Mouse (Mus musculus): Measurements from ENCODE around the gene Traf3.

Gene Traf3

DNA sequence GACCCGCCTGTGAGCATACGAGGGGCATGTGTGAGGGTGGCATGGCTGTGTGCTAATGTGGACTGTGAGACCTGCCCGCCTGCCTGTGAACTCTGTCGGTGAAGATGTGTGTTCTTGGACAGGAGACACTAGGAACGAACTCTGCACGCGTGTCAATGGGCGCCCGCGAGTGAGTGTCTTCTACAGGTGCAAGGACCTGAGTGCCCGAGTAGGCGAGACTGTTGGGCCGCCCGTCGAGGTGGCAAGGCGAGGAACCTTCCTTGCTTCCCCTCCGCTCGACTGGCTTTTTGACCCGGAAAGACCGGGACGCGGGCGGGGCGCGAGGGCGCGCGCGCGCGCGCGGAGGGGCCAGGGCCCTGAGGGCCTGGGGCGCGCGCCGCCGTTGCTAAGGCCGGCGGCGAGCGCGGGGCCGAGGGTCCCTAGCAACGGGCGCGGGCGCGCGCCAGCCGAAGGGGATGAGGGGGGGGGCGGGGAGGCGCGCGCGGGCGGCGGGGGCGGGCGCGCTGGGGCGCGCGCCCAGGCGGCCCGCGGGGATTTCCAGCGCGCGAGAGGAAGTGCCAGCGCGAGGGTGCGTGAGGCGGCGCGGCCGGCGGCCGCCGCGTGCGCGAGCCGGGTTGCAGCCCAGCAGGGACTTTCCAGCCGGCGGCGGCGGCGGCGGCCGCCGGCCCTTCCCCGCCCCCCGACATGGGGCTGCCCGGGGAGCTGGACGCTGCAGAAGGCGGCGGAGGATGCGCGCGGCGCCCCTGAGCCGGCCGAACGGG is at the start of gene Traf3:
Gene Traf3, plus strand, starts transcription at position 540 of the 761 bp plus-strand sequence.
- DNase-seq (ENCODE audit: low read depth, low spot score): peak; percentile 91

DNA sequence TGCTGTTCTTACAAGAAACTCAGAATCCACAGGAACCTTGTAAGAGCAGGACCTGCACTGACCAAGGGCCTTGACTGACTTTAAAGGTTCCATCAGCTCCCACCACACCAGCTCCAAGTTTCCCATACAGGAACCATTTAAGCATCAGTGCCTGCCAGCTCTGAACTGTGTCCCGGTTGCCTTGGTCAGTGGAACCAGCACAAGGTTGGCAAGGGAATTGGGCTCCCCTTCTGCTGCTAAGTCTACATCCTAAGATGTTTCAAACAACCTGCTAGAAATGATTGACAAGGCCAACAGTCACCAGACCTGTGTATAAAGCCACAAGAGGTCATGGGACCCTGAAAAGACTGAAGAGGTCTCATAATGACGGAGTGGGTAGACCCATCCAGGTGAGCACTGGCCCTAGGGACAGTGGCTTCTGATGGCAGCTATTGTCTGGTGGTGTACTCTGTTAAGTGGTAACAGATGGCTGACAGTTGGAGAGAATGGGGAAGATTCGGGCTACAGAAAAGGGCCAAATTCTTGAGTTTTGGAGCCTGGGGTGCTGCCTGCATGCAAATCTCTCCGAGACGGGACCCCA is 46.6 kb upstream of the Traf3 start:
- no peak for DNase-seq (ENCODE audit: low read depth, low spot score)

DNA sequence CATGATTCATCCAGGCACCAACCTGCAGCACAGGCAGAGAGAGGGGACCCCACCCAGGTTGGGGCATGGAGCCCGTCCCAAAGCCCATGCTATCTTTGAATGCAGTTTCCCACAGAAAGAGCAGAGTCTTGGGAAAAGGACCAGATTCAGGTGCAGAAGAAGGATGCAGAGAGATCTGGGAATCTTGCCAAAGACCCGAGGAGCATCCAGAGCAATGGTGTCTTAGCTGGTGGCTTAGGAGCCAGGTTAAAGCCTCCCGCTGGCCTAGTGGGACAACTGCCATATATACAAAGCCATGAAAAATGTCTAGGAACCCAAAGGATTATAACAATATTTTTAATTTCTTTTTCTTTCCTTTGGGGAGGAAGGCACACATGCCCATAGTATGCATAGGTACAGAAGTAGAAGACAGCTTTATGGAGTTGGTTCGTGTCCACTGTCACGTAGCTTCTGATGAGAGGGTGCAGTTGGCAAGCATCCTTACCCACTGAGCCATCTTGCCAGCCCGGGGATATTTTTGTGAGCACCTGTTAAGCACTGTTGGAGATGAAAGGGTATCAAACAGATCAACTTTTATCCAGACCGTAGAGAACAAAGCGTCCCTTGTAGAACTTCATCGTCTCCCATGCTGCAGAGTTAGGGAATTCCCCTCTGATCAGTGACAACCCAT is 45.1 kb upstream of the Traf3 start:
- no peak for DNase-seq (ENCODE audit: low read depth, low spot score)

DNA sequence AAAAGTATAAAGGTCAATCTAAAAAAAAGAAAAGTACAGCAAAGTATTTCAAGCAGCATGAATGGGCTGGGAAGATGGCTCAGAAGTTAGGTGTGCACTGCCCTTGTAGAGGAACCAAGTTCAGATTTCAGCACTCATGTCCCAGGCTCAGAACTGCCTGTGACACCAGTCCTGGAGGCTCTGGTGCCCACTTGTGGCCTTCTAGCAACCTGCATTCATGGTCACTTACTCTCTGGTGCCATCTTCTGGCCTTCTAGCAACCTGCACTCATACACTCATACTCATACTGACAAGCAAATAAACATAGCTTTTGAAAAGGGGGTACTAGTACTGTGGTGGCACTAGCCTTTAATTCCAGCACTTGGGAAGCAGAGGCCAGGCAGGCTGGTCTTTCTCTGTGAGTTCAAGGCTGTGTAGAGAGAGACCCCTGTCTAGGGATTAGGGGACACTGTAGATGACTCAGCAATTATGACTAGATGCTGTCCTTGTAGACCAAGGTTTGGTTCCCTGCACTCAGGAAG is 43.8 kb upstream of the Traf3 start:
- peak; percentile 69 for DNase-seq (ENCODE audit: low read depth, low spot score)

DNA sequence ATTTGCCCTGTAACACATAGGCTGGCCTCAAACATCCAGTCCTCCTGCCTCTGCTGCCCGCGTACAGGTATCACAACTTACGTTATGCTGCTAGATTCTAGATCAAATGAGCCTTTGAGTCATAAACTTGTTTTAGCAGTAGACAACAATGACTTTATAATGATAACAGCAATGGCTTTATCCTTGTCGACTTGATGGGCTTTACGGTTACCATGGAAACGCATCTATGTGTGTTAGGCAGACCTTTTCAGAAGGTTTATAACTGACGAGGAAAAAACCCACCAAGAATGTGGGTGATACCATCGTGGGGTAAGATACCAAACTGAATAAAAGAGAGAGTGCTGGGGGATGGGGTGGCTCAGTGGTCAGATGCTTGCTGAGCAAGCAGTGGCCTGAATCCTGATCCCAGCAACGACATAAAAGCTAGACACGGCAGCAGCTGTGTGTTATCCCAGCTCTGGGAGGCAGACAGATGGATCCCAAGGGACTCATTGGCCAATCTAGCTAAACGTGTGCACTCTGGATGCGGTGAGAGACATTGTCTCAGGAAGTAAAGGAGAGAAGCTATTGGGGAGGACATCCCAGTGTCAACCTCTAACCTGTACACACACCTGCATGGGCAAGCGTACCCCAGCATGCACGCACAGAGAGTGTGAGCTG is 41.4 kb upstream of the Traf3 start:
- DNase-seq (ENCODE audit: low read depth, low spot score): no peak

DNA sequence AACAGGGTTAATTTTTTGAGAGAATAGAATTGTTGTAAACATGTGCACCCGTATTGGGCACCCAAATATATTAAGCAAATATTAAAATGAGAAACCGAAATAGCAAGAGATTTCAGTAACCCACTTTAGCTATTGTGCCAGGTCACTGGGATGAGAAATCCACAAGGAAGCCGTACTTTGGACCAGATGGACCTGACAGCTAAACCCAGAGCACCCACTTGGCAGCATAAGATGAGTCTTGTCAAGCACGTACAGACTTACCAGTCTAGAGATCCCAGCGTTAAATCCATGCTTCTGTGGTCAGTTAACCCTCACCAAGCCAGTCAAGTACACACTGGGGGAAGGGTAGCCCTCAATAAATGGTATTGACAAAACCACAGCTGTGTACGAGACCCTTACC is 40.5 kb upstream of the Traf3 start:
- no peak for DNase-seq (ENCODE audit: low read depth, low spot score)

DNA sequence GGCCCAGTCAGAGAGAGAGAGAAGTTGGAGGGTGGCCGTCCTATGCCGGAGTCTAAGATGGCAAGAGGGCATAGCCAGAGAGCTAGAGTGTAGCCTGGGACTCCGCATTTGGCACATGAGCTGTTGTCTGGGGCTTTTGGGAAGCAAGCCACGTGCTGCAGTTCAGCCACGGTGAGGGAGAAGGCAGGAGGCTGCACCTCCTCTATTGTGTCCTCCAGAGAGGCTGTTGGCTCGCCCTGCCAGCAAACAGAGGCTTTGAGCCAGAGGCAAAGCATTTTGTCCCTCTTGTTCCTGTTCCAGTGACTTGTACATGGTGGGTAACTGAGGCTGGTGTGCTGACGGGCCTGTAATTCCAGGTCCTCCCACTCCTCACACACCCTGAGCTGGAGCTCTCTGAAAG is 32.0 kb upstream of the Traf3 start:
- no peak for DNase-seq (ENCODE audit: low read depth, low spot score)

DNA sequence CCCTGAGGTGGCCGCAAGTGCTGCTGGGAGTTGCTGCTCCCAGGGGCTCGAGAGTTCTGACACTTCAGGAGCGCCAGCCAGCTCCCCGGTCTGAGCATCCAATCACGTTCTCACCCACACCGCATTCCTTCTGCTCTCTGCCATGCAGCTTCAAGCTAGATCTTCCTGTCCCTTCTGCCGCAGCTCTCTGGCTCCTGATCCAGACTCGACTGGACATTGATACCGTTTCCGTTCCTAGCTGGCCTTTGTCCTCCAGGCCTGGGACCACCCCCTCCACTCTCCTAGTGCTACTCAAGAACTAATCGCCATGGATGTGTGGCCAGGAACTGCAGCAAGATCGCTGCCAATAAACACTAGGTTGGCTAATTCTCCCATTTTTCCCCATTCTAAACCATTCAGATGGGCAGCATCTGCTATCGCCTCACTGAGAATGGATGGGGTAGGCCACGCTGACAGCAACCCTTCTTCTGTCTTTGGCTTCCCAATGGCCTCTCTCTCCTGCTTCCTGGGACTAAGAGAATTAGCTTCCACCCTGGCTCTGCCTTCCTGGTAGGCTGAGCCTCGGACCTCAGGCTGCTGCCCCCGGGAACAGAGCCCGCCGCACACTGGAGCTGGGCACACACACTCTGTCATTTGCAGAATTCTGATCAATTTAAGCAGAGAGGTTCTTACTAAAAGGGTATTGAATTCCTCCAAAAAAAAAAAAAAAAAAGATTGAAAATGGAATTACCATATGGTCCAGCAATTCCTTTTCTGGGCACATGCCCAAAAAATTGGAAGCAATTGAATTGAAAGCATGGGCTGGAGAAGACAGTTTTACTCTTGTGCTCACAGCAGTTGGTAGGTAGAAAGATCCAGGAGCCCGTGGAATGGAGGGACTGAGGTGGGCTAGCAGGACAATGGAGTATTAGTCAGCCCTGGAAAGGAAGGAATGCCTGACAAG is 31.1 kb upstream of the Traf3 start:
- no peak for DNase-seq (ENCODE audit: low read depth, low spot score)

DNA sequence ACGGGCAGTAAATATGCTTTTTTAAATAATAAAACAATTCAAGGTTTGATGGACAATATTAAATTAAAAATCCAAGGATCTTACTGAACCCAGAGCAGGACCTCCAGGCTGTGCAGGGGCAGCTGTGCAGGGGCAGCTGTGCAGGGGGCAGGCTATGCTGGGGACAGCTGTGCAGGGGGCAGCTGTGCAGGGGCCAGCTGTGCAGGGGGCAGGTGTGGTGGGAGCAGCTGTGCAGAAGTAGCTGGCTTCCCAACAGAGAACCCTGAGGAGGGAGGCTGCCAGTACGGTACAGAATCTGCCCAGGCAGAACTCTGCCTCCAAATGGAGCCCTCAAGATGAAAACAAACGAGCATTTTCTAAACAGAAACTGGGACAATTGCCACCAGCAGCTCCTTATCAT is 30.2 kb upstream of the Traf3 start:
- DNase-seq (ENCODE audit: low read depth, low spot score): no peak

DNA sequence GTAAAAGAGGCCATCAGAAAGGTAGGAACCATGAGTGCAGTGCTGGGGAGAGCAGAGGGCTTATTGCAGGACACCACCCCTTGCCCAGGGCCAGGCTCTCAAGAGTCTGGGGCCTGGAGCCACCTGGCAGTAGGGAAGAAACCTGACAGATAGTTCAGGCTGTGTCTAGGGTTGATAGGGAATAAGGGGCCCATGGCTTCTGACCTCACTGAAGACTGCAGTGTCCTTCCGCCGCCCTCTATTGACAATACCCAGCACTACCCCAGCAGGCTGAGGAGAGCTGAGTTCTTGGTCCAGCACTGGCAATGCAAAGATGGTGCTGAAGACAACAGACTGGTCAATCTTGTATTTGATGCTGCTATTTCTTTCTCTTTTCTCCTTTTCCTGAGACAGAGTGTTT is 29.1 kb upstream of the Traf3 start:
- peak; percentile 46 for DNase-seq (ENCODE audit: low read depth, low spot score)

DNA sequence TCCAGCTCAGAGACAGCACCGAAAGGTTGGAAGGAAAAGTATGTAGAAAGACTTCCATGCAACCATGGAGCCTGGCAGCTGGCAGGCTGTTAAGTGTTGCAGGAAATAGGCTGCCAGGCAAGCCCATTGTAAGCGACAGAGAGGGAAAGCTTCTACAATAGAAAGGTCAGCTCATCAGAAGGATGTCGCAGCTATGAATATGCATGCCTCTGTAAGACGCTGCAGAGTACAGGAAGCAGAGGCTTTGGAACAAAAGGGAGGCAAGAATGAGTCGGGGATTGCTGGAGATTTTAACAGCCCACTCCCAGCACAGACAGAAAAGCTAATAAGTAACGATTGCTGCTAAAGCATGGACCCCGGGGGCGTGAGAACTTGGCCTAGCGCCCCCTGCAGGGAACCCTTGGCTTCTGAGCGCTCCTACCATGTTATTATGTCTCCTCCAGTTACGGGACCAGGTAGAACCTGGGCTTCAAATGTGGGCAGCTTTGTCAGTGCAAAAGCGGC is 23.1 kb upstream of the Traf3 start:
- peak; percentile 69 for DNase-seq (ENCODE audit: low read depth, low spot score)

DNA sequence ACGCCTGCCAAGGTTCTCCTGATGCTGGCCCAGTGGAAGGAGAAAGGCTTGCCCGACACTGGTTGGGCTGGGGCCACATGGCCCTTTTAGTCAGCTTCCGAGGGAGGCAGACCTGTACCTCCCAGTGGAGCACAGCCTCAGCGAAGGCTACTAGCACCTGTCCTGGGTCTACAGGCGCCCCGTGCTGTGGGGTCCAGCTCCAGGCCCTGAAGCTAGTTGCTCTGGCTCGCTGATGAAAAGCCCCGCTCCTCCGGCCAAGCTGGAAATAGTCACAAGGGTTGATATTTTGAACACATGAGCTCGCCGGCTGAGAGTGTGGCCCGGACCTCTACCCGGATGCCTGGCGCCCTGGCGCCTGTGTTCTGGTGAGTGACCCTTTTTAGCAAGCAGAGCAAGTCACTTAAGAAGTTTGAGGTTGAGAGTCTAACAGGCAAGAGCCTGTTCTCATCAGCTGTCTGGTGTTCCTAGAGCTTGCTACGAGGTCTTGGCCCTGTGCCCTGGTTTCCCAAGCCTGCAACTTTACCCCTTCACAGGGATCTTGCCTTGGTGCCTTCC is 22.6 kb upstream of the Traf3 start:
- no peak for DNase-seq (ENCODE audit: low read depth, low spot score)

DNA sequence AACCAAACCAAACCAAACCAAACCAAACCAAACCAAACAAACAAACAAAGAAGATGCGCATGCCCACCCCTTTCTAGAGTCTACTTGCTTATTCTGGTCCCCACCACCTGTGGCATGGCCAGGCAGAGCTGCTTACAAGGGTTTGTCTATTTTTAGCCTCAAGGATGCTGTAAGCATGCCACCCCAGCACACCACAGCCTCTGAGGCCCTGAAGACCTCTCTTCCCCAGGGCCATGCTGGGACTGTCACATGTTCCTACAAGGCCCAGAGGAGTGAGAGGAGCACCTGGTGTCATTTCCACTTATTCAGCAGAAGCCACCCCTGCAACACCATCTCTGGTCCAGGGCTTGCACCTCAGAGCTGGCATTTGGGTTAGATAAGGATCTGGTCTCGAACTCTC is 21.6 kb upstream of the Traf3 start:
- no peak for DNase-seq (ENCODE audit: low read depth, low spot score)

DNA sequence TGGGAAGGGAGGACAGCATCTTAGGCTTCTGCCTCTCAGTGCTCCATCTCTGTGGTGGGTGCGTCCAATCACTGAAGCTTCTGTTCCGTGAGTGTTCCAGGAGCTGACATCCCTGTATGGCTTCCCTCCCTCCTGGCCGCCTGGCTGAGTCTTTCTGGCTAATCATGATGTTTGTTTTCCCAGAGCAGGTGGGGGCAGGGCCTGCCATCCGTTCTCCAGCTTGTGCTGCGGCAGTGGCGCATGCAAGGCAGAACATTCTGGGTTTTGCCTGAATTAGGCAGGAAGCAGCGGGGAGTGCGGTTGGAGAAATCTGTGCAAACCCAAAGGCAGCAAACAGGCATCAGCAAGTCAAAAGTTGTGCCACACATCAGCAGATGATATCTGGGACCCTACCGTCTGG is 20.9 kb upstream of the Traf3 start:
- DNase-seq (ENCODE audit: low read depth, low spot score): no peak

DNA sequence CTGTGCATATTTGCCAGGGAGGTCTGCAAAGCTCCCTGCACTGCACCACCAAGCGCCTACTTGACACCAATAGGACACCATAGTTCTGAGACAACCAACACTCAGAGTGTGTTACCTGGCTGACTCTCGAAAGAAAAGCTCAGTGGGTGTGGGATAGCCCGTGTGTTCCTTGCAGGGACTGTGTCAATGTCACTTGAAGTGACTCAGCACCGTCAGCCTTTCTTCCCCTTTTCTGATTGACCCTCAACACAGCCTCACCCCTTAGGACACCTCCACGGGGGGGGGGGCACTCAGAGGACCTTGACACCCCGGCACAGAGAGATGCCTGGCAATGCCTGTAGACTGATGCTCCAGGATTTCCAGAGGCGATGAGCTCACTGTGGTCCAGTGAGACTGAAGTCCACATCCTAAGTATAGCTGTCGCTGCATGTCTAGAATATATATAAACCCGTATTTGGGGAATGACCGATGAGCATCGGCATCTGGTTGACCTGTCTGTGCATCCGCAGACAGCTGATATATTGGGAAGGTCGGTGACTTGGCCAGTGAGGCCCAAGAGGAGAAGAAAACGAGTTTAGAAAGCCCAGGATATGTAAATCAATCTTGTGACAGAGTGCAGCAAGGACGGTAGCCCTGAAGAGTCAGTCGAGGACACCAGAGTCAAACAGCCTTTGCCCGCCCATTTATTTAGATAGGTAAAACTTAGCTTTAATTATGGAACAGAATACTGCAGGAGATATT is 16.5 kb upstream of the Traf3 start:
- DNase-seq (ENCODE audit: low read depth, low spot score): no peak

DNA sequence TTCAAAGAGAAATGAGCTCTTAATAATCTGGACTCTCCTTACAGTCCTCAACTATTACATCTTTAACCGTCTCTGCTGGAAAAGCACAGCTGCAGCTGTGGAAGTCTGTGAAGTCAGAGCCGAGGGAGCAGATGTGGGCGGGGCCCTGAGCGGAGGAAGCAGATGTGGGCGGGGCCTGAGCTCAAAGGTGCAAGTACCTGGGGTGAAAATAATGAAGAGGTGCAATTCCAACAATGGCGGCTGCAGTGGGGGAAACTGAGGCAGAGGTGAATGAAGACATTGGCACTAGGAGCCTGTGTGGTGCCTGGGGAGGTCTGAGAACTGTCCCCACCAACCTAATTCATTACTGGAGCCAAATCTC is 16.0 kb upstream of the Traf3 start:
- peak; percentile 75 for DNase-seq (ENCODE audit: low read depth, low spot score)

DNA sequence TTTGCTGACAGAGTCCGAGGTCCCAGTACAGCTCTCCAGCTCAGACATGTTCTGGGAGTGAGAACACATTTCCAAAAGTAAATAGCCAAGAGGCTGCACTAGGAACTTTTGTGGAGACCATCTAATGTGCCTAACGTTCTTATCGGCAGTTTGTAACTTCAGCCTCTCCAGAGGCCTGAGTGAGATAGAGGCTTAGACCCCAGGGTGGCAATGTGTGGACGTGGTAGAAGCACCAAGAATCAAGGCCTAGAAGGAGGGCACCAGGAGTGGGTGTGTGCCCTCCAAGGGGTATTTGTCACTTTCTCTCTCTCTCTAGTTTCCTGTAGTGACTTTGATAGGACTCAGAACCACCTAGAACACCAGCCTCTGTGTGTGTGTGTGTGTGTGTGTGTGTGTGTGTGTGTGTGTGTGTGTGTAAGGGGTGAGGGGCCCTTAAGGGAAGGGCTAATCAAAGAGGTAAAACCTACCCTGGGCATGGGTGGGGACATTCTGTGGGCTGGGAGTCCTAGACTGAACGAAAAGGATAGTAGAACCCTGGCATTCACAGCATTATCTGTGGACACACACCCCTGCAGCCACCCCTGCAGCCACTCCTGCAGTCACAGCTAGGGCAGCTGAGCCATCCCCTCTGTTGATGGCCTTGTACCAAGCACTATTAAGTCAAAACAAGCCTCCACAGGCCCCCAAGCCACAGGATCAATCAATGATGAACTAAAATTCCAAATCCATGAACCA is 14.6 kb upstream of the Traf3 start:
- no peak for DNase-seq (ENCODE audit: low read depth, low spot score)

DNA sequence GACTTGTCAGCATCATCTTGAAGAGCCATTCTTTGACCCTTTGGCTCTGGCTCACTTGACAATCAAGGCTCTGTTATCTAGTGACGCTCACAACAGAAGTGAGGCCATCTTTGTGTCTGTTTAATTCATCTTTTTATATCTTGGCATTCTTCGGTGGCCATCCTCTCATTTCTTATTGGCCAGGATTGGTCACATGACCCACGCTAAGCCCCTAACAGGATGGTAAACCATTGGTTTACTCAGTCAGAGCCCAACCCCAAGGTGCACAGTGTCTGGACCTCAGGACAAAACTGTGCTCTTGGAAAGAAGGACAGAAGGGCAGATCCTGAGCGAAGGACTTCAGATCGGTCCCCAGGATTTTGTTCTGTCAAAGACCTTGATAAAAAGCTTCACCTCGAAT is 13.6 kb upstream of the Traf3 start:
- no peak for DNase-seq (ENCODE audit: low read depth, low spot score)

DNA sequence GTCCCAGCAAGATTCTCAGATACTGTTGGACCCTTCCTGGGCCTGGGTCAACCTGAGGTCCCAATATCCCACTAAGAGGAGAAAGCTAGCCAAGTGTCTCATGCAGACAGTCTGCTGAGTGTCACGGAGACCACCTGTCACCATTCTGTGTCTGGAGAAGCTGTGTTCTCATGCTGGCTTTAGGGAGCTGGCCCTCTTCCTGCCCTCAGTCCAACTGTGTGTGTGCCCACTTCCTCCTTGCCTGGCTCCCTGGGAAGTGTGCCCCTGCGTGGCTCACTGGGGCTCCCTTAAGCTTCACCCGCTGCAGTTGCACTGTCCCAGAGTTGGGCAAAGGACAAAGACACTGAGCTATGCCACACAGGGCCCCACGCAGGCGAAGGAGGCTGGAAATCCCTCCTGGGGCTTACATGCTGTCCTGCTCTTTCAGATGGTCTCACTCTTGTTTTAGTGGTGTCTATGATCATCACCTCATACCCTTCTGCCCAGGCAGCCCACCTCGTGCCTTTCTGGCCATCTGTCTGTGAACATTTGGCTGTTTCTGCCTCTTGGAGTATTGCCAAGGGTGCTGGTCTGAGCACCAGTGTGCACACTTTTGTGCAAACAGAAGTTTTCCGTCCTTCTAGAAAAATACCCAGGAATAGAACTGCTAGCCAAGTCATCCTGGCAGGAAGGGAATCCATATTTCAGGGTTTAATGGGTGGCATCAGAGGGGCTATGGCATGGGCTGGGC is 13.0 kb upstream of the Traf3 start:
- no peak for DNase-seq (ENCODE audit: low read depth, low spot score)

Measured in CD4-positive, CD25-positive, alpha-beta regulatory T cell, adult 2 months (primary cell).